Mouse (Mus musculus): Measurements from ENCODE around the gene Prpf40a.

Gene Prpf40a

GRCm38 (mm10) chr2:53106056-53106455, 85.0 kb downstream of the Prpf40a start:
- DNase-seq (ENCODE audit: low spot score in 2 of 2) = peak in 1 of 2 experiments; percentile 26

GRCm38 (mm10) chr2:53105408-53105807, 85.7 kb downstream of the Prpf40a start:
- DNase-seq (ENCODE audit: low spot score in 2 of 2) = no peak

GRCm38 (mm10) chr2:53102901-53103300, 88.2 kb downstream of the Prpf40a start:
- DNase-seq (ENCODE audit: low spot score in 2 of 2) = no peak

GRCm38 (mm10) chr2:53101885-53102740, 89.0 kb downstream of the Prpf40a start:
- DNase-seq (ENCODE audit: low spot score in 2 of 2) = no peak

- no peak for DNase-seq (ENCODE audit: low spot score in 2 of 2)
Observed at GRCm38 (mm10) chr2:53100093-53100492, 91.0 kb downstream of the Prpf40a start.

- no peak for DNase-seq (ENCODE audit: low spot score in 2 of 2)
Observed at GRCm38 (mm10) chr2:53095489-53095888, 95.6 kb downstream of the Prpf40a start.

- no peak for DNase-seq (ENCODE audit: low spot score in 2 of 2)
Observed at GRCm38 (mm10) chr2:53095031-53095430, 96.1 kb downstream of the Prpf40a start.

- no peak for DNase-seq (ENCODE audit: low spot score in 2 of 2)
Observed at GRCm38 (mm10) chr2:53088744-53089143, 102.3 kb downstream of the Prpf40a start.

GRCm38 (mm10) chr2:53085617-53086202, 105.4 kb downstream of the Prpf40a start:
- peak in 1 of 2 experiments; percentile 59 for DNase-seq (ENCODE audit: low spot score in 2 of 2)

All from frontal cortex, postnatal 36 days (tissue).